Mouse (Mus musculus): ENCODE data around the gene Aplnr. TPM values are rescaled to one million over a fixed set of nuclear protein-coding genes. Genes with fewer than 3 reads are reported as not detected.

Aplnr gene
- polyA plus RNA-seq, 1 experiment from 2014 or later, result 36.0 TPM

DNA sequence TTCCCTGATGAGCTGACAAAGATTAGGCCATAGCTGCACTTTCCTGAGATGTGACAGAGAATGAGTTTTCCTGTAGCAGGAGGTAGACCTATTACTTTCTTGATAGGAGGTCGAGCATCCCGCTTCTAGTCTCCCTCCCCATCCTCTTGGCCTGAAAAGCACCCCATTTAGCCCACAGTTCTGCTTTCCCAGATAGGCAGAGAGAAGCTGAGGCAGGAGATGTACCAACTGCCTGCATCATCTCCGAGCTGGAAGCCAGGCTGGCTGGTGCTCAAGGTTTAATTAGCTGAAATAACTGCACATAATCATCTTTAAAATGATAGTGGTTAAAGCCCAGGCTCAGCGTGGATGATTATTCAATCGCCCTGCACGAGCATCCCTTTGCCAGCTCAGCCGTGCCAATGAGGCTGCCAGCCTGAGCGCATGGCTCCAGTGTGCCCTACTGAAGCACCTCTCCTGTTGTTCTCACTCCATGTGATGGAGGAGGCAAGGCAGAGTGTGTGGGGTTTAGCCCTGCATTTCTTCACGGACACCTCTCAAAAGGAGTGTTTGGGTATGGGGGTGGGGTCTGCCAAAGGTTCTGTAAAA, 25.6 kb upstream of the Aplnr start:
- ATAC-seq (replicated peaks; ENCODE audit: insufficient number of reproducible peaks, insufficient read depth, low FRiP score, low read depth), result no peak
- Histone ChIP-seq H3K36me3 (no peaks in the 10 kb centered on the region), H3K9ac (no peak overlapping the region), H3K27me3 (no peaks in the 10 kb centered on the region), H3K27ac (no peak overlapping the region), H3K4me3 (no peak overlapping the region), H3K4me2 (no peak overlapping the region), H3K4me1 (replicated peaks) (peaks cover 10% of the 10 kb centered on the region), H3K9me3 (replicated peaks) (no peaks in the 10 kb centered on the region)
- WGBS, result 79% methylated on average over 9 of the region's 9 CpGs

DNA sequence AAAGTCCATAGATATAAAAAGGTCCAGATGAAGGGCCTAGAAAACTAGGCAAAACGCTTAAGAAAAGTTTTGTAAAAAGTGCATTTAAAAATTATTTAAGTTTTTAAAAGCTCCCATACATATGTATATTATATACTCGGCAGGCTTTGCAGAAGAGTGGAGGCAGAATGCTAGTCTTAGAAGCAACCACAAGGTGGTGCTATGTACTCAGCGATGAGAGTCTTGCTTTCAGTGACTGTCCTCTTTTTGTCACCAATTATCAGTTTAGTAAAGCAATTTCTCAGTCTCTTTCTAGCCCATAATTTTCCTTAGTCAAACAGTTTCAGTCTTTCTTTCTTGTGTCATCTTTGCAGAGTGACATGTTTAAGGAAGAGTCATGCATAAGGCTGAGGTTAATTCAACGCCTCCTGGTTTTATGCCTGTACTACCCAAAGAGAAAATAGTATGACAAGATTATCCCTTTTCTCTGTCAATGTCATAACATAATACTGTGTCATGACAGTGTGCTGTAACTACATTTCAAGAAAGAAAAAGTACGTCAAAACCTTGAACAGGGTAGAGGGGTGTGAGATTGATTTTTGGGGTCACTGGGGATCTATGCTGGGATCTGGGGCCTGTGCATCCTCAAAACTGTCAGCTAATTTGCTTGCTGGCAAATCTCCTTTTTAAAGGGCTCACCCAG, 12.7 kb upstream of the Aplnr start:
- Histone ChIP-seq H3K9ac (no peak overlapping the region), H3K9me3 (replicated peaks) (no peaks in the 10 kb centered on the region), H3K36me3 (no peaks in the 10 kb centered on the region), H3K4me3 (no peak overlapping the region), H3K4me2 (no peak overlapping the region), H3K27me3 (no peaks in the 10 kb centered on the region), H3K27ac (no peak overlapping the region), H3K4me1 (replicated peaks) (no peaks in the 10 kb centered on the region)
- 28% methylated on average over 5 of the region's 5 CpGs for WGBS
- ATAC-seq (replicated peaks; ENCODE audit: insufficient number of reproducible peaks, insufficient read depth, low FRiP score, low read depth), result no peak

DNA sequence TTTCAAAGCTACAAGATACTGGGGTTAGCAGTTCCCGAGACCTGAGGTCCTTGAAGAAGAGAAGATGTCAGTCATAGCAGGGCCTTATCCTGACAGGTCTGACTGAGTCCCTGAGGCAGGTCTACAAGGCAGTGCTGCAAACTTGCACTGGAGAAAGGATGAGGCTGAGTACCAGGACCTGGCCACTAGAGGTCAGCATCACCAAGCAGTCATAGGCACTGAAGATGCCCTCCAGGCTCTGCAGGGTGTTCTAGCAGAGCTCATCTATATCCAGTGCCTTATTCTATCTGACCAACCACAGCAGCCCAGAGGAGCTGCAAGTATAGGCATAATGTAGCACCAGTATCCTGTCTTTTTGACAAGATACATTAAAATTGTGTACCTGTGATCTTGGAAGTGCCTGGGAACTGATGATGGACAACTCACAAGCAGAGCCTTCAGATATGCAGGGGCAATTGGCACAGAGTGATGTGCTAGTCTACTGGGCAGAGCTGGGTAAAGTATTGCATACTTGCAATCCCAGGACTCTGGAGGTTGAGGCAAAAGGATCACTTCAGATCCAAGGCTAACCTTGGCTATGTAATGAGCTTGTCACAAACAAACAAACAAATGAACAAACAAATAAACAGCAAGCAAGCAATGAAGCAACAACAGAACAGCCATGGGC, 12.0 kb upstream of the Aplnr start:
- no peaks in the 10 kb centered on the region for H3K36me3 ChIP-seq
- no peak overlapping the region for H3K27ac ChIP-seq
- ATAC-seq (replicated peaks; ENCODE audit: insufficient number of reproducible peaks, insufficient read depth, low FRiP score, low read depth), result peak; percentile 72
- H3K9me3 ChIP-seq (replicated peaks), result no peaks in the 10 kb centered on the region
- H3K9ac ChIP-seq, result no peak overlapping the region
- H3K4me3 ChIP-seq, result no peak overlapping the region
- no peaks in the 10 kb centered on the region for H3K4me1 ChIP-seq (replicated peaks)
- H3K4me2 ChIP-seq, result no peak overlapping the region
- H3K27me3 ChIP-seq, result no peaks in the 10 kb centered on the region
- 13% methylated on average over 1 of the region's 1 CpGs for WGBS

DNA sequence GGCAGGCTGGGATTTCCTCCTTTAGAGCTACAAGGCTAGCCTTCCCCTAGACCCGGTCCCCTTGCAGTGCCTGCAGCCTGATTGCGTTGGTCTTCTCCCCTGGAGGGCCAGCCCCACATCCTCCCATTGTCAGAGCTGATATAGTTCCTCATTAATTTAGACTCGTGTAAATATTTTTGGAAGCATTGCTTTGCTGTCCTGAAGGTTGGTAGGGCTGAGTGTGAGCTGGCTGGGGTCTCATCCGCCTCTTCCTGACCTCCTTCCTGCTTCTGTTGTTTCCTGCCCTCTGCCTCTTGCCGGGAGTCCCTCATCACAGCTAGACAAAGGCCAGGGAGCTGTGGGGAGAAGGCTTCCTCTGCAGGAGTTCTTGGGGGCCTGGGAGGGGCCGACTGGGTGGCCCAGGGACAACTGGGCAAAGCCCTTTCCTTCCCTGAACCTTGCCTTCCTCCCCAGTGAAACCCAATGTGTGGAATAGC, 6.5 kb upstream of the Aplnr start:
- Histone ChIP-seq H3K36me3 (no peaks in the 10 kb centered on the region), H3K27me3 (no peaks in the 10 kb centered on the region), H3K9ac (no peak overlapping the region), H3K4me3 (no peak overlapping the region), H3K27ac (peak overlapping the region; percentile 62), H3K9me3 (replicated peaks) (no peaks in the 10 kb centered on the region), H3K4me2 (no peak overlapping the region), H3K4me1 (replicated peaks) (peaks cover 19% of the 10 kb centered on the region)
- WGBS, result 39% methylated on average over 6 of the region's 6 CpGs
- ATAC-seq (replicated peaks; ENCODE audit: insufficient number of reproducible peaks, insufficient read depth, low FRiP score, low read depth), result peak; percentile 80

DNA sequence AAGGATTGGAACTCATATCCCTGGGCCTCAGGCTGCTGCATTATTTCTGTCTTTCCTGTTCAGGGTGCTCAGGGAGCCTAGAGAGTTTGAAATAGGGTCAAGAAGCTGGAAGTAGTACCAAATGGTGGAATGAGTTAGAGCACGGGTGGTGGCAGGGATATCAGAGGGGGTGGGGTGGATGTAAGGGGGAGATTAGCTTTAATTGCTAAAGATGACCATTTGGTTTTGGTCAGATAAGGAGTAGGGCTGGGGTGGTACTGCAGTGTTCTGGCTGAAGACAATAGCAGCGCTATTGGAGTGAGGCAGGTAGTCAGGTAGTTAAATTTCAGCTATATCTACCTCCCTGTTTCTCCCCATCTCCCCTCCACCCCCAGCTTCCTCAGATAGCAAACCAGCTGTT, 4.8 kb upstream of the Aplnr start:
- 30% methylated on average over 2 of the region's 2 CpGs for WGBS
- Histone ChIP-seq H3K27ac (peak overlapping the region; percentile 62), H3K4me3 (no peak overlapping the region), H3K9ac (no peak overlapping the region), H3K4me2 (no peak overlapping the region), H3K36me3 (no peaks in the 10 kb centered on the region), H3K27me3 (no peaks in the 10 kb centered on the region), H3K9me3 (replicated peaks) (no peaks in the 10 kb centered on the region), H3K4me1 (replicated peaks) (peaks cover 19% of the 10 kb centered on the region)
- ATAC-seq (replicated peaks; ENCODE audit: insufficient number of reproducible peaks, insufficient read depth, low FRiP score, low read depth), result no peak

DNA sequence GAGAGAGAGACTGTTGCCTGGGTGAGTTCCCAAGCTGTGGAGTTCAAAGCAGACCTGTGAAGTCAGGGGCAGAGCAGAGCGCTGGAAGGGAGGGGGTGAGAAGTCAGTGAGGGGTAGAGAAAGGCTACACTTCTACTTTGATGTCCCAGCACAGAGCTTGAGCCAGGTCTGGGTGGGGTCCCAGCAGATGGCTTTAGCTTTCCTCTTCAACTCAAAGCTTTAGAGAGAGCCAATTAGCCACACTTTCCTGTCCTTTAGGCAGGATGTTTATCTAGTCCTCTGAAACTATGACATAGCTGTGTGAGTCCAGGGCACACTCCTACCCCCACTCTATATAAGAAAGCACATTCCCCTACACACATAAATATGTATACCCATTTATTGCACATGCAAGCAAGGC, 4.3 kb upstream of the Aplnr start:
- Histone ChIP-seq H3K4me1 (replicated peaks) (peaks cover 19% of the 10 kb centered on the region), H3K9me3 (replicated peaks) (no peaks in the 10 kb centered on the region), H3K4me3 (no peak overlapping the region), H3K4me2 (no peak overlapping the region), H3K27me3 (0 out of 2 replicates have a peak, but pooled peaks cover 2% of the 10 kb centered on the region), H3K9ac (no peak overlapping the region), H3K27ac (peak overlapping the region; percentile 62), H3K36me3 (no peaks in the 10 kb centered on the region)
- 15% methylated on average over 1 of the region's 1 CpGs for WGBS
- ATAC-seq (replicated peaks; ENCODE audit: insufficient number of reproducible peaks, insufficient read depth, low FRiP score, low read depth), result 0 out of 2 replicates have a peak, but pooled peaks have one; percentile 24

DNA sequence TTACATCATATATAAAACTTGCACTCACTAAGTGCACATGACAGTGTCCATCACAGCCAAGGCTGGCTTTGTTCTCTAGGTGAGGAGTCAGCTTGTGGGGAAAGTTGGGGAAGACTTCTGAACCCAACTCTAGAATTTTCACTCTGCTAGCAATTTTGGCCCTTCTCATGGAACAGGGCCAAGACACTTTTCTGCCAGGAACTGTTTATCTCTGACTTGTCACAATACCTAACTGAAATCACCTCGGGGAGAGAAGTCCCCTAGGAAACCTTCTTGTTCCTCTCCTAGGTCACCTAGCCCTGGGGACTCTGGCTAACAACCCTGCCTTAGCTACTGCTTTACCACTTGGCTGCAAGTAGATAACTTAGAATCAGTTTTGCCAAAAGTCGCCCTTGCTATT, 3.8 kb upstream of the Aplnr start:
- Histone ChIP-seq H3K36me3 (no peaks in the 10 kb centered on the region), H3K27me3 (0 out of 2 replicates have a peak, but pooled peaks cover 6% of the 10 kb centered on the region), H3K9me3 (replicated peaks) (no peaks in the 10 kb centered on the region), H3K4me2 (no peak overlapping the region), H3K9ac (no peak overlapping the region), H3K4me1 (replicated peaks) (peaks cover 19% of the 10 kb centered on the region), H3K27ac (peak overlapping the region; percentile 62), H3K4me3 (no peak overlapping the region)
- 23% methylated on average over 2 of the region's 2 CpGs for WGBS
- ATAC-seq (replicated peaks; ENCODE audit: insufficient number of reproducible peaks, insufficient read depth, low FRiP score, low read depth), result no peak

DNA sequence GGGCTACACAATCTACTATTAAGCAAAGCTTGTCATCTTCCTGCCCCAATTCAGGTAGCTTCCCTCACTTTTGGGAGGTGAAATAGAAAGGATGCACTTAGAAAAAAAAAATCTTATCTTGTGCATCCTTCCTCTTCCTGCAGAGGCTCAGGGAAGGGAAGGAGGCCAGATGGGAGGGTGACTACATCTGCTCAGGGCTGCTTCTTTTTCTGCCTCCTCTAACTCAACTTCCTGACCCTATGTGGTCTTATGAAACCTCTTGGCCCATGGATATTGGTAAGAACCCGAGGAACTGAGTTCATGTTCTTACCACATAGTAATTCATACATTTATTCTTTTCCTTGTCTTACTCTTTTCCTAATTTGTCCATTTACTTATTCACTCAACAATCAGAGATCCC, 926 bp upstream of the Aplnr start:
- WGBS, result 38% methylated on average over 1 of the region's 1 CpGs
- Histone ChIP-seq H3K4me1 (replicated peaks) (peaks cover 27% of the 10 kb centered on the region), H3K4me3 (no peak overlapping the region), H3K9ac (no peak overlapping the region), H3K9me3 (replicated peaks) (no peaks in the 10 kb centered on the region), H3K4me2 (no peak overlapping the region), H3K36me3 (no peaks in the 10 kb centered on the region), H3K27me3 (0 out of 2 replicates have a peak, but pooled peaks cover 7% of the 10 kb centered on the region), H3K27ac (no peak overlapping the region)
- no peak for ATAC-seq (replicated peaks; ENCODE audit: insufficient number of reproducible peaks, insufficient read depth, low FRiP score, low read depth)

DNA sequence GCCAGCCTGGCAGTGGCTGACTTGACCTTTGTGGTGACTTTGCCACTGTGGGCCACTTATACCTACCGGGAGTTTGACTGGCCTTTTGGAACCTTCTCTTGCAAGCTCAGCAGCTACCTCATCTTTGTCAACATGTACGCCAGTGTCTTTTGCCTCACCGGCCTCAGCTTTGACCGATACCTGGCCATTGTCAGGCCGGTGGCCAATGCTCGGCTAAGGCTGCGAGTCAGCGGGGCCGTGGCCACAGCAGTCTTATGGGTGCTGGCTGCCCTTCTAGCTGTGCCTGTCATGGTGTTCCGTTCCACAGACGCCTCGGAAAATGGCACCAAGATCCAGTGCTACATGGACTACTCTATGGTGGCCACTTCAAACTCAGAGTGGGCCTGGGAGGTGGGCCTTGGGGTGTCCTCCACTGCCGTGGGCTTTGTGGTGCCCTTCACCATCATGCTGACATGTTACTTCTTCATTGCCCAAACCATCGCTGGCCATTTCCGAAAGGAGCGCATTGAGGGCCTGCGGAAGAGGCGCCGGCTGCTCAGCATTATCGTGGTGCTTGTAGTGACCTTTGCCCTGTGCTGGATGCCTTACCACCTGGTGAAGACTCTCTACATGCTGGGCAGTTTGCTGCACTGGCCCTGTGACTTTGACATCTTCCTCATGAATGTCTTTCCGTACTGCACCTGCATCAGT, 951 bp downstream of the Aplnr start:
- ATAC-seq (replicated peaks; ENCODE audit: insufficient number of reproducible peaks, insufficient read depth, low FRiP score, low read depth), result no peak
- Histone ChIP-seq H3K27ac (peak overlapping the region; percentile 4), H3K4me3 (peak overlapping the region; percentile 29), H3K9ac (no peak overlapping the region), H3K36me3 (no peaks in the 10 kb centered on the region), H3K4me2 (no peak overlapping the region), H3K27me3 (0 out of 2 replicates have a peak, but pooled peaks cover 7% of the 10 kb centered on the region), H3K9me3 (replicated peaks) (no peaks in the 10 kb centered on the region), H3K4me1 (replicated peaks) (peaks cover 16% of the 10 kb centered on the region)
- WGBS, result 65% methylated on average over 21 of the region's 21 CpGs

DNA sequence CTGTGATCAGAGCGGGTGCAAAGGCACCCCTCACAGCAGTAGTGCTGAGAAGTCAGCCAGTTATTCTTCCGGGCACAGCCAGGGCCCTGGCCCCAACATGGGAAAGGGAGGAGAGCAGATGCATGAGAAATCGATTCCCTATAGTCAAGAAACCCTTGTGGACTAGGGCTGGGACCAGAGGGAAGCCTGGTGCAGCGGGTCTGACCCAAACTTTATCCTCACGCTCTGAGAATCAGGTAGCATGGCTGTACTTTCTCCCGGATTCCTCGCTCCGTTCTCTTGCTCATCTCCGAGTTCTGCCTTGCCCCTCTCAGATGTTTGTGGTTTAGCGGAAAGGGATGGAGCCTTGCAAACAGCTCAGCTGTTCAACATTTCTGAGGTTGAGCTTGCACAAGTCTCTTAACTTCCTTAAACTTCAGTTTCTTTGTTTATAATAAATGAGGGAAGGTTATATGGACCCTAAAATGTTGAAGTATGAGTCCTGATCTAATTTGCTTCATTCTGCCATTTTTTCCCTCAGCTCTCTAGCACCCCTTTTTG, 1.6 kb downstream of the Aplnr start:
- Histone ChIP-seq H3K27me3 (0 out of 2 replicates have a peak, but pooled peaks cover 7% of the 10 kb centered on the region), H3K4me3 (peak overlapping the region; percentile 29), H3K9me3 (replicated peaks) (no peaks in the 10 kb centered on the region), H3K4me2 (no peak overlapping the region), H3K27ac (peak overlapping the region; percentile 4; the same call in 1 of the 2 replicates), H3K36me3 (no peaks in the 10 kb centered on the region), H3K9ac (no peak overlapping the region), H3K4me1 (replicated peaks) (peaks cover 9% of the 10 kb centered on the region)
- ATAC-seq (replicated peaks; ENCODE audit: insufficient number of reproducible peaks, insufficient read depth, low FRiP score, low read depth), result no peak
- 38% methylated on average over 10 of the region's 10 CpGs for WGBS

DNA sequence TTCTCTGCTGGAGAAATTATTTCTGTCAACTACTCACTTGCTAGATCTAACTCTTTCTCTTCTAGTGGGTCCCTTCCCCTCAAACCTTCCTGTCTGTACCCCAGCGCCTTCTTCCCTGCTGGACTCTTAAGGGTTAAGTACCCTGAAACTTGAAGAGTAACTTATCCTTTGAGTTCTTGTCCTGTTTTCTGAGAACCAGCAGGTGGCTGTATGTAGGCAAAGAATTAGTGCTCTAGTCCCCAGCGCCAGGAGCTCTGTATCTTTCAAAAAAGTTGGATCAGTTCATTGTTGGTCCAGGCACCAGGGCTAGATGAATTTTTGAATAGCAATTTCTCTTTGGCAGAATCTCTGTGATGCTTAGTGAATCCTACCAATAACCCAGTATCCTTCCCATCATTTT, 2.1 kb downstream of the Aplnr start:
- peak overlapping the region; percentile 29 for H3K4me3 ChIP-seq
- H3K4me2 ChIP-seq, result no peak overlapping the region
- H3K9me3 ChIP-seq (replicated peaks), result no peaks in the 10 kb centered on the region
- peaks cover 8% of the 10 kb centered on the region; the same call in 1 of the 2 replicates for H3K4me1 ChIP-seq (replicated peaks)
- H3K9ac ChIP-seq, result no peak overlapping the region
- 36% methylated on average over 2 of the region's 2 CpGs for WGBS
- H3K27me3 ChIP-seq, result 0 out of 2 replicates have a peak, but pooled peaks cover 7% of the 10 kb centered on the region
- ATAC-seq (replicated peaks; ENCODE audit: insufficient number of reproducible peaks, insufficient read depth, low FRiP score, low read depth), result no peak
- no peak overlapping the region for H3K27ac ChIP-seq
- no peaks in the 10 kb centered on the region for H3K36me3 ChIP-seq
